Mouse (Mus musculus): ENCODE results near the gene Vcl. TPM values are rescaled to one million over a fixed set of nuclear protein-coding genes. Genes with fewer than 3 reads are reported as not detected.

Gene Vcl
- polyA plus RNA-seq, 1 experiment from 2014 or later: 14.3 TPM

DNA sequence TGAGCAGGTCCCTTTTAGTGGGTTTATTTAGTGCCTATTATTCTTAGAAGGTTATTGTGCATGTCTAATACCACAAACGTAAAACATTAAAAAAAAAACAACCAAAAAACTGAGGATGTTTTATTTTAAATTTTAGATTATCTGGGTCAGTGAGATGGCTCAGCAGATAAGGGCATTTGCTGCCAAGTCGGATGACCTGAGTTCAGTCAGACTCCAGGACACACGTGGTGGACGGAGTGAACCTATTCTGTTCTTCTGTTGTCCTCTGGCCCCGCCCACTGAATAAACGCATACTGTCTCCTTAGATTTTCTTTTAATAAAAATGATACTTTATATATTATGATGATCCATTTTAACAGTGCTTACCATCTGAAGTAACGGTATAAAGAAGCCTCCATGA lies 124.4 kb downstream of the Vcl start:
- H3K36me3 ChIP-seq (ENCODE audit: control insufficient read depth, insufficient read depth, low read length): no peaks in the 10 kb centered on the region
- H3K4me1 ChIP-seq (ENCODE audit: control insufficient read depth, insufficient read depth, low read length): peaks cover 13% of the 10 kb centered on the region
- 52% methylated on average over 7 of the region's 7 CpGs for WGBS
- ATAC-seq (ENCODE audit: low FRiP score, low TSS enrichment) (no peak), DNase-seq (no peak)
- no peak overlapping the region for H3K9ac ChIP-seq (replicated peaks; ENCODE audit: low read length)
- H3K27ac ChIP-seq (replicated peaks; ENCODE audit: low read depth, low read length): no peak overlapping the region
- no peak overlapping the region for H3K4me3 ChIP-seq (replicated peaks; ENCODE audit: low read depth, low read length)
- no peaks in the 10 kb centered on the region for H3K27me3 ChIP-seq (ENCODE audit: control insufficient read depth, insufficient read depth, low read length)
- H3K9me3 ChIP-seq (ENCODE audit: control insufficient read depth, low read length): no peaks in the 10 kb centered on the region
- H3K4me2 ChIP-seq (ENCODE audit: low read length): peak overlapping the region; percentile 89

DNA sequence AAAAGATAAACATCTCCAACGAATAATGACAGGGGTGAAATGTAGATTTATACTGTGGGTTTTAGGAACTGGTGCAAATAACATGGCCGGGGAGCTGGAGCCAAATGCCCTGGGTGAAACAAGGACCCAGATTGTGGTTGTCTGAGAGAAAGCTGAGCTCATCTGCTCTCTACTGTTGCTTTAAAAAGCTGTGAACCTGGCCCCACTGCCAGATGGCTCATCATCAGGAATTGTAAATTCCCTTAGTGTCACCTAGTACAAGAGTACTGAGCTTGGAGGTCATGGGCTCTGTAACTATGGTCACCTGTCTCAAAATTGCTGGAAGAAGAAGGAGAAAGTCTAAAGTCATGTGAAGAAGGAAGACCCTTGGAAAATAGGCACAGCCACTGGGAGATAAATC lies 129.8 kb downstream of the Vcl start:
- 96% methylated on average over 2 of the region's 2 CpGs for whole genome bisulfite sequencing
- no peak overlapping the region for H3K4me3 ChIP-seq (replicated peaks; ENCODE audit: low read depth, low read length)
- no peaks in the 10 kb centered on the region for H3K27me3 ChIP-seq (ENCODE audit: control insufficient read depth, insufficient read depth, low read length)
- H3K4me1 ChIP-seq (ENCODE audit: control insufficient read depth, insufficient read depth, low read length): no peaks in the 10 kb centered on the region
- H3K4me2 ChIP-seq (ENCODE audit: low read length): no peak overlapping the region
- H3K9me3 ChIP-seq (ENCODE audit: control insufficient read depth, low read length): no peaks in the 10 kb centered on the region
- ATAC-seq (ENCODE audit: low FRiP score, low TSS enrichment): no peak
- no peak for DNase-seq
- H3K36me3 ChIP-seq (ENCODE audit: control insufficient read depth, insufficient read depth, low read length): no peaks in the 10 kb centered on the region
- no peak overlapping the region for H3K27ac ChIP-seq (replicated peaks; ENCODE audit: low read depth, low read length)
- H3K9ac ChIP-seq (replicated peaks; ENCODE audit: low read length): no peak overlapping the region

DNA sequence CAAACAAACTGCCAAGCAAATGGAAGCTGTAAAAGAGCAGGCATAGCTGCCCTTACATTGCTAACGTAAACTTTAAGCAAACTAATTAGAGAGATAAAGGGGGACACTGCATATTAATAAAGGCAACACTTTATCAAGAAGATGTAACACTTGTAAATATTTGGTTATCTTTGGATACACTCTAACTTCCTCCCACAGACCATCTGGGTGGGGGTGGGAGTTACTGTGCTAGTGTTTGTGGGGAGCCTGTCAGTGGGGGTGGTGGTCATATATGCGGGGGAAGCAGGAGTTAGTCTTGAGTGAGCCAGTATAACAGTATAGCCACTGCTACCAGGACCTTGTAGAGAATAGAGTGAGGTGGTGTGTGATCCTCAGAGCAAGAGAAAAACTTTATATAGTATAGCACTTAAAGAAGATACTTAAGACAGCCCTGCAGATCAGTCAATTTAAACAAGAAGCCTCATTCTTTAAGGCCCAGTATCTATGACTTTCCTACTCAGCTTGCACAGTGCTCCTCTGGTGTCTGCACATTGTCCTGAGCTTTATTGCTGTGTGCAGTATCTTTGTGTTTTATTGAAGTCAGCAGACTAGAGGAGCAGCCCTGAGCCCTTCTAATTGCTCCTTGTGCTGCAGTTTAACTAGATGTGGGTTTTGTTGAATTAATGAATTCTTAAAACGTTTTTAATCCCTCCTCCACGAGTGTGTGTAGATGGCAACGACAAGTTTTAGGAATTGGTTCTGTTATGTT lies 133.7 kb downstream of the Vcl start:
- Histone ChIP-seq H3K4me1 (ENCODE audit: control insufficient read depth, insufficient read depth, low read length) (no peaks in the 10 kb centered on the region), H3K4me3 (replicated peaks; ENCODE audit: low read depth, low read length) (no peak overlapping the region), H3K4me2 (ENCODE audit: low read length) (no peak overlapping the region), H3K9ac (replicated peaks; ENCODE audit: low read length) (no peak overlapping the region), H3K36me3 (ENCODE audit: control insufficient read depth, insufficient read depth, low read length) (no peaks in the 10 kb centered on the region), H3K27me3 (ENCODE audit: control insufficient read depth, insufficient read depth, low read length) (no peaks in the 10 kb centered on the region), H3K27ac (replicated peaks; ENCODE audit: low read depth, low read length) (no peak overlapping the region), H3K9me3 (ENCODE audit: control insufficient read depth, low read length) (no peaks in the 10 kb centered on the region)
- WGBS: 80% methylated on average over 5 of the region's 5 CpGs
- ATAC-seq (ENCODE audit: low FRiP score, low TSS enrichment) (no peak), DNase-seq (no peak)

DNA sequence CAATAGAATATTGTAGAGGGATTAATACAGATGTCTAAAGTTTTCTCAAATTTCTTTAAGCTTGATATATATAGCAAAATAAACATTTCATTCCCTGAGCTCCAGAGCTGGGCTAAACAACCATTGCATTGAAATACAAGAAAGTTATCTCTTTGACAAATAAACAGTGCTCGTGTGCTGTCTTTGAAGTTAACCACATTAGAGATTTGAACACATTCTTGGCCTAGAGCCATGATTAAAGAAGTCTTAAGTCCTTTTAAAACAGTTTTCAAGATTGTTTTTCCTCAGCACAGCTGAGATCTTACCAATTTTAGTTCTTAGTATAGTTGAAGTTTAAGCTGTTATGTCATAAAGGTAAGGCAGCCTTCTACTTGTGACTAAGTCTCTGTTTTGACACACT lies 135.1 kb downstream of the Vcl start:
- Histone ChIP-seq H3K9me3 (ENCODE audit: control insufficient read depth, low read length) (no peaks in the 10 kb centered on the region), H3K27ac (replicated peaks; ENCODE audit: low read depth, low read length) (no peak overlapping the region), H3K9ac (replicated peaks; ENCODE audit: low read length) (no peak overlapping the region), H3K27me3 (ENCODE audit: control insufficient read depth, insufficient read depth, low read length) (no peaks in the 10 kb centered on the region), H3K36me3 (ENCODE audit: control insufficient read depth, insufficient read depth, low read length) (no peaks in the 10 kb centered on the region), H3K4me1 (ENCODE audit: control insufficient read depth, insufficient read depth, low read length) (no peaks in the 10 kb centered on the region), H3K4me3 (replicated peaks; ENCODE audit: low read depth, low read length) (no peak overlapping the region), H3K4me2 (ENCODE audit: low read length) (no peak overlapping the region)
- no peak for DNase-seq
- WGBS: 71% methylated on average over 1 of the region's 1 CpGs
- no peak for ATAC-seq (ENCODE audit: low FRiP score, low TSS enrichment)

DNA sequence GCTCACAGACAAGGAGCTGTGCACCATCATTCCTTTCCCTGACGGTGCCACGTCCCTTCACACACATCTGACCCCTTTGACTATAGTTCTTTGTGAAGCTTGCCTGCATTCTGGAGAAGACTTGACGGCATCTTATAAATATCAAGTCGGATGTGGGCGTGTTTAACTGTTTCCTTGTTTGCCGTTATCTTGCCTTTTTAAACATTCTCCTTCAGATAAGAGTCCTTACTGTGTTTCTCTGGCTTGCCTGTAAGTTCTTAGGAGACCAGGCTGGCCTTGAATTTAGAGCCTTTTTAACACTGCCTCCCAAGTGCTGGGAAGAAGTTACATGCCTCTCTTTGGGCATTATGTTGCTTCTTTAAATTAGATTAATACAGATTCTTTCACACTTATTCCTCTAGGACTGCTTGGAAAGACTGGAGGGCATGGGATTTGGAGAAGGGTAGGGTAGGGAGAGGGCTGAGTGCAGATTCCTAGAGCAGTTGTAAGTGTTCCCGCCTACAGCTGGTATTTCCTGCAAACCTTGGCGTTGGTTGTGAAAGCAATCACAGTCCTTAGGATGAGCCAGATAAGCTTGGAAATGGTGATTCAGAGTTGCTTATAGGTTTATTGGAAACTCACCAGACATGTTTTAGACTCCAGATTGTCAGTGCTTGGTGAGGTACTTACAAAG lies 136.4 kb downstream of the Vcl start:
- Histone ChIP-seq H3K4me3 (replicated peaks; ENCODE audit: low read depth, low read length) (no peak overlapping the region), H3K27me3 (ENCODE audit: control insufficient read depth, insufficient read depth, low read length) (no peaks in the 10 kb centered on the region), H3K27ac (replicated peaks; ENCODE audit: low read depth, low read length) (no peak overlapping the region), H3K9me3 (ENCODE audit: control insufficient read depth, low read length) (no peaks in the 10 kb centered on the region), H3K36me3 (ENCODE audit: control insufficient read depth, insufficient read depth, low read length) (no peaks in the 10 kb centered on the region), H3K4me1 (ENCODE audit: control insufficient read depth, insufficient read depth, low read length) (no peaks in the 10 kb centered on the region), H3K9ac (replicated peaks; ENCODE audit: low read length) (no peak overlapping the region), H3K4me2 (ENCODE audit: low read length) (no peak overlapping the region)
- ATAC-seq (ENCODE audit: low FRiP score, low TSS enrichment): no peak
- WGBS: 83% methylated on average over 8 of the region's 8 CpGs
- DNase-seq: no peak

DNA sequence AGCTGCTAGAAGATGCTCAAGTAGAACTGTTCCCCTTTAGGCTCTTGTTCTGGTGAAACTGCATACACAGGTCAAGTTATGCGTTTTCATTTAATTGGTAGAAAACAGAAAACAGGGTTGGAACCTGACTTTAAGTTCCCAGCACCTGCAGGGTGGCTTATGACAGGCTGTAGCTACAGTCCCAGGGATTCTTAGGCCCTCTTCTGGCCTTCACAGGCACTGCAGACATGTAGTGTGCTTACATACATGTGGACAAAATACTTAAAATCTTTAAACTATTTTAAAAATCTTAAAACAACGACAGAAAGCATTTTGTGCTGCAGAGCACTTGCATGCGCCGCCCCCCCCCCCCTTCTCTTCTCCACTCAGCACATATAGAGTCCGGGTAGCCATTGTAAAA lies 140.4 kb downstream of the Vcl start:
- Histone ChIP-seq H3K4me1 (ENCODE audit: control insufficient read depth, insufficient read depth, low read length) (no peaks in the 10 kb centered on the region), H3K4me2 (ENCODE audit: low read length) (no peak overlapping the region), H3K27me3 (ENCODE audit: control insufficient read depth, insufficient read depth, low read length) (no peaks in the 10 kb centered on the region), H3K4me3 (replicated peaks; ENCODE audit: low read depth, low read length) (no peak overlapping the region), H3K9ac (replicated peaks; ENCODE audit: low read length) (no peak overlapping the region), H3K27ac (replicated peaks; ENCODE audit: low read depth, low read length) (no peak overlapping the region), H3K9me3 (ENCODE audit: control insufficient read depth, low read length) (no peaks in the 10 kb centered on the region), H3K36me3 (ENCODE audit: control insufficient read depth, insufficient read depth, low read length) (no peaks in the 10 kb centered on the region)
- DNase-seq (no peak), ATAC-seq (ENCODE audit: low FRiP score, low TSS enrichment) (no peak)
- WGBS: 89% methylated on average over 5 of the region's 5 CpGs

DNA sequence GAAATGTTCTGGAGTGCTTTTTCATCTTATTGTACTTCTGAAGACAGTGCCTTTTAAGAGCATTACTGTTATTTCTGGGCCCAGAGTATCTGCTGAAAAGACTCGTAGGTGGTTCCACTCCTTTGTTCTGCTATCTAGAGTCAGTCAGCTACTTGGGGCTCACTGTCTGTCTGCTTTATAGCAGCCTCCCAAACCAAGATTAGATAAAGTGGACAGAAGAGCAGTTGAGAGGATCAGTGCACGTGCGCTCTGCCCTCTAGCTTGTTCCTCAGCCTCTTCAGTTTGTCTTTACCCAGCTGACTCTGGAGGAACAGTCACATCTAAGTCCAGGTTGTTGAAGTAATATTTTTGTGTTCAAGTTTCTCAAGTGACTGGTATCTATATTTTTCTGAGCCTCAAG lies 144.8 kb downstream of the Vcl start:
- no peaks in the 10 kb centered on the region for H3K9me3 ChIP-seq (ENCODE audit: control insufficient read depth, low read length)
- peaks cover 4% of the 10 kb centered on the region for H3K4me1 ChIP-seq (ENCODE audit: control insufficient read depth, insufficient read depth, low read length)
- no peak overlapping the region for H3K4me3 ChIP-seq (replicated peaks; ENCODE audit: low read depth, low read length)
- ATAC-seq (ENCODE audit: low FRiP score, low TSS enrichment): no peak
- 67% methylated on average over 3 of the region's 3 CpGs for WGBS
- DNase-seq: no peak
- no peak overlapping the region for H3K4me2 ChIP-seq (ENCODE audit: low read length)
- no peak overlapping the region for H3K9ac ChIP-seq (replicated peaks; ENCODE audit: low read length)
- H3K27ac ChIP-seq (replicated peaks; ENCODE audit: low read depth, low read length): no peak overlapping the region
- H3K27me3 ChIP-seq (ENCODE audit: control insufficient read depth, insufficient read depth, low read length): no peaks in the 10 kb centered on the region
- no peaks in the 10 kb centered on the region for H3K36me3 ChIP-seq (ENCODE audit: control insufficient read depth, insufficient read depth, low read length)

DNA sequence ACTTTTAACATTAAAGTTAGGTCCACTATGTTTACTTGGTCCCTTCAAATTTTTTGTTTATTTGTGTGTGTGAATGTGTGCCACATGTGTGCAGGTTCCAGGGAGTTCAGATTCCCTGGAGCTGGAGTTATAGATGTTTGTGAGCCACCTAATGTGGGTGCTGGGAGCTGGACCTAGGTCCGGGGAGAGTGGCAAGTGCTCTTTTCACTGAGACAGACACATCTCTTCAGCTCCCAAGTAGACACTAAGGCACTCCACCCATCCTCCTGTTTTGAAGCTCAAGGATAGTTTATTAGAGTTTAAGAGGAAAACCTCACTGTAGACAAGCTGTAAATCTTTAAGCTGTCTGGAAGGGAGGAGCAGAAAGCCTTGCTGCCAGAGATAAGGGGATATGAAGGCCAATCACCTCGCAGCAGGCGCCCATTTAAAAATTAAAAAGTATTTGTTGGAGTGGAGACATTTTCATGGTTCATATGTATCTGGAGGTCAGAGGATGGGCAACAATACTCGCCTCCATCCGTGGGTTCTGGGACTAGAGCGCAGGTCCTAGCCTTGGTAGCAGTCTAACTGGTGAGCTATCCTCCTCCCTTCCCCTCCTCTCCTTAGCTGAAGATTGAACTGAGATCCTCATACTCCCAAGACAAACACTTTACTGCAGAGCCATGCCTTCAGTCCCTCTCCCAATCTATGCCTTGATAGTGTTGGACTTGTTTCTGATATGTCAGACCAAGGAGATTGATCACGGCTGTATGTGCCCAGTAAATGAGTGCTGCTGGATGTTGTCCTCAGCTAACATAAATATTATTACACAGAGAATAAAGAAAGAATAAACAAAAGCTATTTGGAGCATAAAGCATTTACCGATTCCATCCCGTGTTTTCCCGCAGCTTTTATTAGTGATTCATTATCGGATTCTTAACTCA lies 145.5 kb downstream of the Vcl start:
- WGBS: 69% methylated on average over 11 of the region's 11 CpGs
- no peak for ATAC-seq (ENCODE audit: low FRiP score, low TSS enrichment)
- Histone ChIP-seq H3K4me3 (replicated peaks; ENCODE audit: low read depth, low read length) (peak overlapping the region; percentile 56; the same call in 1 of the 2 replicates), H3K9ac (replicated peaks; ENCODE audit: low read length) (no peak overlapping the region), H3K27me3 (ENCODE audit: control insufficient read depth, insufficient read depth, low read length) (no peaks in the 10 kb centered on the region), H3K36me3 (ENCODE audit: control insufficient read depth, insufficient read depth, low read length) (no peaks in the 10 kb centered on the region), H3K9me3 (ENCODE audit: control insufficient read depth, low read length) (no peaks in the 10 kb centered on the region), H3K4me1 (ENCODE audit: control insufficient read depth, insufficient read depth, low read length) (peaks cover 4% of the 10 kb centered on the region), H3K4me2 (ENCODE audit: low read length) (peak overlapping the region; percentile 64), H3K27ac (replicated peaks; ENCODE audit: low read depth, low read length) (no peak overlapping the region)
- DNase-seq: no peak
